Mouse (Mus musculus) kidney, adult 9 months (tissue): Measurements from ENCODE around the gene Gm10197.

Experiments
- DNase-seq: peaks from one replicate; pipeline ENCODE4 v3.0.0; 2022

Gm10197 gene

GRCm38 (mm10) chr19:53393646-53394045 lies 22.1 kb upstream of the Gm10197 start:
- no peak for DNase-seq

DNA sequence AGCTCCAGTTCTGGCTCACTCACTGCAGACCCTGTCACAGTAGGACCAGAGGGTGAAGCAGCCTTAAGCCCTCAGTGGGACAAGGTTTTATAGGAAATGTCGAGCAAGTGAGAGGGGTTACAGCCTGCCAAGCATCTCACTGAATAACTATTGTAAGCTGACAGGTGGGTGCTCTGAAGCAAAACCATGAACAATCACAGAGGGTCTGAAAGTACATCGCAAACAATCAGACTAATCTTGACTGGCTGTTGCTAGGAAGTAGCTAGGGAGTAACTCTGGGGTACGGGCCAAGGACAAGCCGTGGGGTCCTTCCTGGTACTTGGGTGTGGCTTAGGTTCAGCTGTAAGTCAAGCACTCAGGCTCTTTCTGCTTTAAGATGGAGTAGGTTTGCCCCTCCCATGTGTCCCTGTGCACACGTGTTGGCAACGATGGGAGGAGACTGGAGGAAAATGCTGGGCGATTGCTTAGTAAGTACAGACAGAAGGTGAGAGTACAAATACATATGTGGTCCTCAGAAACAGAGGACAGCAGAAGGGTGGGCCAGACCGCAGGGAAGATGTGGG lies 21.3 kb upstream of the Gm10197 start:
- DNase-seq = no peak

- DNase-seq = no peak
Measured at GRCm38 (mm10) chr19:53391787-53392186, 20.2 kb upstream of the Gm10197 start.

- DNase-seq = no peak
Measured at GRCm38 (mm10) chr19:53391386-53391785, 19.8 kb upstream of the Gm10197 start.

- peak; percentile 100 for DNase-seq
Measured at GRCm38 (mm10) chr19:53390495-53391007, 19.0 kb upstream of the Gm10197 start, which contains the start of gene Smndc1. Smndc1 (minus strand) TSS chr19:53390578.

- no peak for DNase-seq
Measured at GRCm38 (mm10) chr19:53389851-53390431, 18.4 kb upstream of the Gm10197 start.

GRCm38 (mm10) chr19:53389417-53389816 lies 17.9 kb upstream of the Gm10197 start:
- no peak for DNase-seq

DNA sequence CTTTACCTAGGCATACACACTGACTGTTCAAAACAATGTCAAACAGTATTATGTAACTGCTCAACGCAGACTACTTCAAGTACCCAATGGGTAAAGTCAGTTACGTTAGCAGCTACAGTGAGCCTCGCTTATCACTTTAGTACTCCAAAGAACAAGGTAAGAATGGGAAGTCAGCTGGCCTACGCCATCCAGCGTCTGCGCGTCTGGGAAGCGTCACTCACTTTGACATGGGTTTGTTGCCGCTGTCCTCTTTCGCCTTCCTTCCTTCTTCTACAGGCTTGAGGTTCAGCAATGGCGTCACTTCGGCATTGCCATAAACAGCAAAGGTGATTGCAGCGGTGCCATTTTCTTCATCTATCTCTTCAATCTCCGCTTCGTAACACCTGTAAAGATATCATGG lies 11.8 kb upstream of the Gm10197 start:
- no peak for DNase-seq

DNA sequence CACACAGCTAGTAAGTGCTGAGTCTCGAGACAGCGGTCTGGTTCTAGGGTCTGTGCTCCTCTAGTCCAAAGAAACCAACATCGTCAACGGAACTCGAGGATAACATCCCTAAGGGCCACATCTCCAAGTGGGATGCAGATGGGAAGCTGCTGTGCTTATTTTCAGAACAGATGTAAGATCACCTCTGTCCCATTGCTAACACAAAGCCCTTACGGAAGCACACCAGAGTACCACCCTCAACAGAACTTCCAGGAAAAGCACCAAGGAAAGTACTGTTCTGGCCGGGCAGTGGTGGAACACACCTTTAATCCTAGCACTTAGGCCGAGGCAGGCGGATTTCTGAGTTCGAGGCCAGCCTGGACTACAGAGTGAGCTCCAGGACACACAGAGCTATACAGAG lies 6.9 kb upstream of the Gm10197 start:
- no peak for DNase-seq

GRCm38 (mm10) chr19:53377652-53378051 lies 6.1 kb upstream of the Gm10197 start:
- peak; percentile 55 for DNase-seq

- DNase-seq = peak; percentile 84
Measured at GRCm38 (mm10) chr19:53375816-53376215, 4.2 kb upstream of the Gm10197 start.

DNA sequence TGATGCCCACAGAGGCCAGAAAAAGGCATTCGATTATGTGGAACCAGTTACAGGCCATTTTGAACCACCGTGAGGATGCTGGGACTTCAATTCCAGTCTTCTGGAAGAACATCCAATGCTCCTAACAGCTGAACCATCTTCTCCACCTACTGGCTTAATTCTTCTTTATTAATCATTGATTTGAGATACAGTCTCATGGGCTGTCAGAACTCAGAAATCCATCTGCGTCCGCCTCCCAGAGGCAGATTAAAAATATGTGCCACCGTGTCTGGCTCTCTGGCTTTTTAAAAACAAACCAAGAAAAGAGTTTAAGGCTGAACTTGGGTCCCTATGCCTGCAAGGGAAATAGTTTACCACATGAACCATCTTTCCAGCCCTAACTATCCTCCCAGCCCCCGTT lies 3.7 kb upstream of the Gm10197 start:
- peak; percentile 70 for DNase-seq

- DNase-seq = no peak
Measured at GRCm38 (mm10) chr19:53373570-53373969, 2.0 kb upstream of the Gm10197 start.

- DNase-seq = no peak
Measured at GRCm38 (mm10) chr19:53370233-53370632, 1.3 kb downstream of the Gm10197 start.

DNA sequence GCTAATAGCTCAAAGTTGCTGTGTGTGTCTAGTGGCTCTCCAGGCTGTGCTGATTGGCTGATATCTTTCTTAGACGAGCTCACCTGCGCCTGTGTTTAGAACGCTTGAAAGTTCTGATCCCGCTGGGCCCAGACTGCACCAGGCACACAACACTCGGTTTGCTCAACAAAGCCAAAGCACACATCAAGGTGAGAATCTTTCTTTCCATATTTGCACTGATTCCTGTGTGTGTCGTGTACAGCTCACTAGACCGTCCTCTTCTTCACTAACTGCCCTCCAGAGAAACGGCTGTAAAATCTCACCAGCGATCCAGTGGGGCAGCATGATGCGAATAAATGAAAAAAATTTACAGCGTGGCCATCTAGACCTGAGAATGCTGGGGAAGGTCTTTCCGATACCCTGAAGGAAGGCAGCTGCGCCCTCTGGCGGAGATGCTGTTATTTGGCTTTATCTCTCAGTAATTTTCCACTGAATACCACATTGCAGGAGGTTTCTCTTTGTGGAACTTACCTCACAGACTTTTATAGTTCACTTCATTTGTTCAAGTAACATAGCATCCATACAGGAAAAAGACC lies 2.0 kb downstream of the Gm10197 start:
- peak; percentile 94 for DNase-seq

DNA sequence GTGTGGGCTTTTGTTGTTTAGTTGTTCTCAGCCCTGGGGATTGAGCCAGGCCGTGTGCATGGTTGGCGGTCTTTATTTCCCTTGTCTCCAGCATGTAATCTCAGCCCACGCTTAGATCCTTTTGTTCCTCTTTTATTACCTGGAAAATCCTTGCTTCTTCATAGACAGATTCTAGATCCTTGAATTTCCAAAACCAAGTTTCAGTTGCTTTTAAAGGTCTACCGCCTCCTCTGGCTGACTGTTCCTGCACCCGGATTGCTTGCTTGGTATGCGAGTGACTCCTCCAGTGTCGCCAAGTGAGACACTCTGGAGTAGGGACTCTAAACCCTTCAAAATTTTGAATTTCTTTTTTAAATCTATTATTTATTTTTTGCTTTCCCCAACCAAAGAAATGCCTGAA lies 4.7 kb downstream of the Gm10197 start:
- no peak for DNase-seq

DNA sequence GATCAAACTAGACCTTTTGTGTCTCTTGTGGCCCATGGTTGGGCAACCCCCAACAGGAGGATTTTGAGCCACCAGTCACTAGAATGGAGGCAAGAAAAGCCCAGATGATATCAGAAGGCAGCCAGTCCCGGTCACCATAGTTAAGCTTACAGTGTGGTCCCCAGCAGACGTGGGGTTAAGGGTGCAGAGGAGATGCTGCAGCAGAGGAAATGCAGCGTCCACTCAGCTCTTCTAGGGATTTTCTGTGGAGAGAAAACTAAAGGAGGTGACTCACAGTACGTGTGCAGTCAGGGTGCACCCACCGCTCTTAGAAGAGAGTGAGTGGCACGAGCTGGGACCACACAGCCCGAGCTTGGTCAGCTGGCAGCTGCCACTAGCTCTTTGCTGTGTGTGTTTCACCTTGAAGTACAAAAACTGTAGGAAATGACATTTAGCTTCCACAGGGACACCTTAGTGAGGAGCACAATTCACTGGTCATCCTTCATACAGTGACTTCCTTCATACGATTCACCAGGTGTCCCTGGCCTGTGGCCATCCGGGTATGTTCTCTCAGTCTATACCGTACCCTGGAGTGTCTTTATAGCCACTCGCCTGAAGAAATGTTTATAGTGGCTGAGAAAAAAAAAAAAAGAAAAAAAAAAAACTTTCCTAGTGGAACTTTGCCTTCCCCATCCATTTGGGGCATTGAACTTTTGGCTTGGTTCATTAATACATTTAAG lies 5.3 kb downstream of the Gm10197 start:
- no peak for DNase-seq

GRCm38 (mm10) chr19:53364963-53365362 lies 6.6 kb downstream of the Gm10197 start:
- DNase-seq = peak; percentile 83

GRCm38 (mm10) chr19:53364551-53364950 lies 7.0 kb downstream of the Gm10197 start:
- DNase-seq = no peak

- DNase-seq = peak; percentile 55
Measured at GRCm38 (mm10) chr19:53362967-53363366, 8.6 kb downstream of the Gm10197 start.

GRCm38 (mm10) chr19:53360265-53360958 lies 11.2 kb downstream of the Gm10197 start:
- DNase-seq = peak; percentile 85

DNA sequence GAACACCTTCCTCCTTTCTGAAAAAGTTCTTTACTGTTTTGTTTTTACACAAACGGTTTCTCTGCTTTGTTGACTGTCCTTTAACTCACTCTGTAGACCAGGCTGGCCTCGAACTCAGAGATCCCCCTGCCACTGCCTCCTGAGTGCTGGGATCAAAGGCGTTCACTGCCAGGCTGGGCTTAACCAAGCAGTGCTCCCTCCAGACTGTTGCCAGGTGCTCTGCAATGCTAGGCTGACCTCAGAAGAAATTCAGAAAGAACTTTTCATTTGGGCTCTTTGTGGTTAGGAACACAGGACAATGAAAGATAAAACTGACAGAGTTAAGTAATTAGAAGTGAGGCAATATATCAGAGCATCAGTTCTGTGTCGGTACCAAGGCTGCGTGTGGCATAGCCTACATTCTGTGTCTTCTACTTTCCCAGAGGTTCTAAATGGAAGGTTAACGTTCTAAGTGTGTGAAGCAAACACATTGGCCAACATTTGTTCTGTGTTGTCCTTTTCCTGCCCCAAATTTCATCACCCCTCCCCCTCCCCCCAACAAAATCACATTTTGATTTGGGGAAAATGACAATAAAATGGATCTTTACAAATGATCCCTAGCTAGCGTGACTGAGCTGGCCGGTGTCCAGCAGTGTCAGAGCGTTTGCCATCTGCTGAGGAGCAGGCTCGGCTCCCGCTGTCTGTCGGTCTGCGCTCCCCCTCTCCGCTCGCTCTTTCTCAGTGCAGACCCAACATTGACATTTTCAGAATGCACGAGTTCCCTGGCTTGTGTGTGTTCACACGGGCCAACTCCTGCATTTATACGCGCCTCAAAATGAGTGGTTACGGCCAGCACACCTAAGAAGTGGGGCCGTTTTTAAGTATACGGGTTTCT lies 12.2 kb downstream of the Gm10197 start:
- peak; percentile 57 for DNase-seq
